Mouse (Mus musculus) liver, adult 10 weeks (tissue): ENCODE measurements around the gene Cdc73. TPM values are rescaled to one million over a fixed set of nuclear protein-coding genes. Genes with fewer than 3 reads are reported as not detected.

Experiments used
- polyA plus RNA-seq: library from polyadenylated mRNA; stranded (reverse); fragments of 350-450 nt; fragmentation: Illumina TruSeq; extraction: RNeasy Lipid Tissue Mini Kit (QIAGEN cat#74804); gene quantifications from one replicate; pipeline ENCODE4 v1.2.3, GENCODE M21; 2014; ENCODE audit warnings: low read depth, low replicate concordance

Gene Cdc73
- polyA plus RNA-seq = 31.3 TPM

DNA sequence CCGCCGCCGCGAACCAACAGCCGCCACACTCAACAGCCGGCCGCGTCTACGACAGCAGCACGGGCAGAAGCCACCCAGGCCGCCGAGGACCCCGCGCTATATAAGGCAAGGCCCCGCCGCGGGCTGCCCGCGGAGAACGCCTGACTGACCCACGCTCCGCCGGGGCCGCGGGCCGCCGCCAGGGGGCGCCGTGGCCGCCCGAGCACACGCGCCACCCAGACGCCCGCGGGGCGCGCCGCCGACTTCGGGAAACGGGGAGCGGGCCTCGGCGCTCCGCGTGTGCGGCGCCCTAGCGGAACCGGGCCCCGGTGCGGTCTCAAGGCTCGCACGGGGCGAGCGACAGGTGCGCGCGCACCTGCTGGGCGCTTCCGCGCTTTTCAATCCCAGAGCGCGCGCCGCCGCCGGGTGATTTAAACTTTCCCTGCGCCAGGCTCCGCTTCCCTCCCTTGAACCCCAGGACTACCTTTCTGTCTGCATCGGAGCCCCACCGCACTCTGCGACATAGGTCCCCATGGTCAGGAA is at the start of gene Cdc73:
Gene Cdc73 (minus strand): TSS at position 153 of the 522 bp plus-strand sequence.

DNA sequence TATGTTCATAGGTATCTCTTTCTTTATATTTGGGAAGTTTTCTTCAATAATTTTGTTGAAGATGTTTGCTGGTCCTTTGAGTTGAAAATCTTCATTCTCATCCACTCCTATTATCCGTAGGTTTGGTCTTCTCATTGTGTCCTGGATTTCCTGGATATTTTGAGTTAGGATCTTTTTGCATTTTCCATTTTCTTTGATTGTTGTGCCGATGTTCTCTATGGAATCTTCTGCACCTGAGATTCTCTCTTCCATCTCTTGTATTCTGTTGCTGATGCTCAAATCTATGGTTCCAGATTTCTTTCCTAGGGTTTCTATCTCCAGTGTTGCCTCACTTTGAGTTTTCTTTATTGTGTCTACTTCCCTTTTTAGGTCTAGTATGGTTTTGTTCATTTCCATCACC is 13.3 kb upstream of the Cdc73 start, which contains the start of gene Glrx2:
Gene Glrx2 (plus strand): TSS at position 301 of the 400 bp plus-strand sequence.

DNA sequence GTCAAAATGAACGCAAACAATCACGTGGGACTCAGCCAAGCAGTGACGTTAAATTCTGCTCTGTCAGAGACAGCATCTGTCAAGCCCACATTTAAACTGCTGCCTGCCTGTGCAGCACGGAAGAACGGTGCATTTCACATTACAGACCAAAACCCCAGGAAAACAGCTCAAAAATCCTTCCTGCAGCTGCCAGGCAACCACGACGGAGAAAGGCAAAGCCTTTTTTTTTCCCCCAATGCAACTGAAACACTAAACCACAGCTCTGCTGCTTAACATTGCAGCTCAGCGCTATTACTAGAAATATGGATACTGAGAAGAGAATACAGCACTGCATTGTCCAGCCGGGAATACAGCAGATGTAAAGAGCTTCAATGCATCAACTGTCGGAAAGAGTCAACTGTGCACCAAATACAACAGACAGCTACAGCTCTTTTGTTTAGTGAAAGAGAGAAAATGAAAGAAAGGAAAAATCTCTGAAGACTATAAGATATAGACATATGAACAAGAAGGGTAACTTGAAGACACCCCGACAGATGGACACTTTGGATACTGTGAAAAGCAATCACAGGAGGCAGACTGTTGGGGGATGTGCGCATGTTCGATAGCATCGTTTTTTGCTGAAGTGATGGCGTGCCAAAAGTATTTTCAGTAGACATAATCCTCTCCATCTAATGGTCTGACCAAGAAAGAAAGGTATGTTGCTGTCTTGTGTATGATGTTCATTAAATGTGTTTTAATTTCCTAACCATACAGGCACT is 61.9 kb downstream of the Cdc73 start, which contains the start of gene B3galt2:
Gene B3galt2 (plus strand): TSS at position 15 of the 758 bp plus-strand sequence.

Other genes with a start within 250 kb of the Cdc73 start
- gene B3galt2, start 62.2 kb downstream of the Cdc73 start, polyA plus RNA-seq = not detected
- gene Glrx2, start 13.4 kb upstream of the Cdc73 start, polyA plus RNA-seq = 72.1 TPM
- 3.8 TPM for gene Trove2, start 74.2 kb upstream of the Cdc73 start, polyA plus RNA-seq
- 58.1 TPM for gene Uchl5, start 74.4 kb upstream of the Cdc73 start, polyA plus RNA-seq